Mouse (Mus musculus) kidney, adult 18-20 months (tissue): ENCODE results near the gene Gm17267.
"Not testable (repeated sequence)": the region's sequence is repeated elsewhere in the genome, so short reads cannot be mapped to it uniquely, and the experiment has no call there.

Experiments used
- DNase-seq: peaks from one replicate; pipeline ENCODE4 v3.0.0; 2021

The Gm17267 gene

DNA sequence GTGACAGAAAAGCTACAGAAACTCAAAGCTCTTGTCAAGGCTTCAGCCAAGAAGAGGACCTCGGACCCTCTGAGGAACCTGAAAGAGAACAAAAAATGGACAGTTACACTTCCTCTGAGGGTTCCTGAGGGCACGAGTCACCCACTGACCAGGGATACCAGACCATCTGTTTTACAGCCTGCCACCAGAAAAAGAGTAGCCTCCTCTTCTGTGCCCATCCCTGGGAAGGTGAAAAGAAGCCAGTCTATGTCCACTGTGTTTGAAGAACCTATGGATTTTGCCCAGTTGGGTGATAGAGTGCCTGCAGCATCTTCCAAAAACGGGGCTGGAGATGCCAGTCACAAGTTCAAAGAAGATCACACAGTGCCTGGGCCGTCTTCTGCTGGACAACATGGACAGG is at the start of gene Gm17267:
Gm17267 (plus strand) TSS at position 301 of the 400 bp plus-strand sequence.
- not testable (repeated sequence) for DNase-seq
